ENCODE assay signal across 23 mouse cellular contexts in the genomic region with DNA sequence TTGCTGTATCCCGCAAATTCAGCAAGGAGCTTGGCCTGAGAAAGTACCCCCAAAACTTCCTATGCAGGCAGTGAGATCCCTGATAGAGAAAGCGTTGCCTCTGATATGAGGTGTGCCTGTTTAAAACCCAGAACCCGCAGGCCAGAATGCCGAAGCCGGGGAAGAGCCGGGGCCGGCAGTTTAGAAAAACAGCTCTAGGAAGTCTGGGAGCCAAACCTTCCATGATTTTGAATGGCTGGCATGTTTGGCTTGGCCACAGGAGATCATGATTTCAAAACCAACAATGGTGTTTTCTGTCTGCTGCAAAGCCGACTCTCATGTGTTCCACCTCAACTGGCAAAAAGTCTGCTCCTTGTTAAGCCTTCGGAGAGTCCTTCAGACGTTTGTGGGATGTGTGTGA.
"Had no signal": no experiment of that assay in that cellular context is flagged by ENCODE, and none has a peak within 500 bp of the region (broad histone marks: within the 10 kb centered on the region; RNA-seq: fewer than 3 reads in every experiment).

No protein-coding gene starts in this region.

- H3K9me3 ChIP-seq: heart, embryonic 10.5 days; heart, embryonic 12.5 days; hindbrain, embryonic 10.5 days; hindbrain, embryonic 12.5 days; intestine, embryonic 15.5 days; limb, embryonic 10.5 days; limb, embryonic 12.5 days; liver, embryonic 13.5 days; liver, embryonic 15.5 days had no signal

- H3K27ac ChIP-seq: heart, adult 2 months; heart, embryonic 10.5 days; hindbrain, embryonic 10.5 days; hindbrain, embryonic 12.5 days; hindbrain, embryonic 14.5 days; intestine, embryonic 15.5 days; layer of hippocampus, adult 2 months; left cerebral cortex, adult 2 months; limb, embryonic 10.5 days; limb, embryonic 12.5 days; liver, embryonic 13.5 days; liver, embryonic 15.5 days had no signal

- H3K4me3 ChIP-seq: heart, adult 2 months; heart, embryonic 10.5 days; heart, embryonic 12.5 days; hindbrain, embryonic 10.5 days; hindbrain, embryonic 12.5 days; intestine, embryonic 15.5 days; layer of hippocampus, adult 2 months; left cerebral cortex, adult 2 months; limb, embryonic 10.5 days; limb, embryonic 12.5 days; liver, embryonic 13.5 days; liver, embryonic 15.5 days had no signal

- DNase-seq: gastrocnemius, postnatal 25 days; heart, adult 2 months; heart, postnatal 10 days; heart, postnatal 4 days; kidney, adult 18-20 months; kidney, adult 8-10 months; kidney, postnatal 10 days; kidney, postnatal 25 days; kidney, postnatal 4 days; liver; liver, embryonic 13.5 days; liver, postnatal 0 days had no signal

- H3K27me3 ChIP-seq: heart, embryonic 12.5 days; hindbrain, embryonic 12.5 days; intestine, embryonic 15.5 days; limb, embryonic 12.5 days; liver, embryonic 13.5 days; liver, embryonic 15.5 days had no signal

- H3K9ac ChIP-seq: heart, embryonic 12.5 days; hindbrain, embryonic 12.5 days; hindbrain, embryonic 14.5 days; intestine, embryonic 15.5 days; limb, embryonic 12.5 days; liver, embryonic 13.5 days; liver, embryonic 15.5 days; liver, postnatal 0 days had no signal

- H3K36me3 ChIP-seq: heart, embryonic 10.5 days; heart, embryonic 12.5 days; intestine, embryonic 15.5 days; liver, embryonic 15.5 days had no signal
